Mouse (Mus musculus) ES-E14 (cell line): ENCODE results near the gene Zbtb5. TPM values are rescaled to one million over a fixed set of nuclear protein-coding genes. Genes with fewer than 3 reads are reported as not detected.
"Not testable (repeated sequence)": the region's sequence is repeated elsewhere in the genome, so short reads cannot be mapped to it uniquely, and the experiment has no call there.

Source experiments
- DNase-seq: peaks from one replicate; pipeline ENCODE4 v3.0.0-alpha.2; 2013; ENCODE audit warnings: low read depth, low spot score
- H3K27ac ChIP-seq: 2 replicates; pipeline ENCODE4 v1.5.1; 2012; ENCODE audit warnings: low read depth, mild to moderate bottlenecking, low read length, moderate library complexity, mixed read lengths; ENCODE audit not compliant: poor library complexity, insufficient read depth, severe bottlenecking
- H3K36me3 ChIP-seq: 2 replicates; pipeline ENCODE4 v1.6.1; 2012; ENCODE audit warnings: mild to moderate bottlenecking, low read length, moderate library complexity, mixed read lengths; ENCODE audit not compliant: control insufficient read depth, poor library complexity, insufficient read depth, severe bottlenecking
- H3K4me1 ChIP-seq, 2 experiments: fragments of 150-350 bp in 1 of 2; sonication (generic) in 1 of 2; 2 replicates each; pipeline ENCODE4 v1.6.1; 2012; ENCODE audit warnings: low read length in 2 of 2, mild to moderate bottlenecking in 1 of 2, mixed read lengths in 1 of 2; ENCODE audit not compliant: control insufficient read depth in 2 of 2, insufficient read depth in 2 of 2, poor library complexity in 1 of 2
- H3K4me3 ChIP-seq, 2 experiments: fragments of 150-350 bp in 1 of 2; sonication (generic) in 1 of 2; 2 replicates each; pipeline ENCODE4 v1.5.1; 2012; ENCODE audit warnings: low read length in 2 of 2, low read depth in 1 of 2, mild to moderate bottlenecking in 1 of 2, mixed read lengths in 1 of 2; ENCODE audit not compliant: insufficient read depth in 1 of 2, poor library complexity in 1 of 2, severe bottlenecking in 1 of 2
- H3K9ac ChIP-seq: 2 replicates; pipeline ENCODE4 v1.6.1; 2012; ENCODE audit warnings: low read depth, mild to moderate bottlenecking, low read length, mixed read lengths; ENCODE audit not compliant: poor library complexity, insufficient read depth, severe bottlenecking
- H3K9me3 ChIP-seq: fragments of 150-350 bp; sonication (generic); 2 replicates; pipeline ENCODE4 v1.6.1; 2012; ENCODE audit warnings: low read depth, mild to moderate bottlenecking, low read length; ENCODE audit not compliant: control insufficient read depth, insufficient read depth
- CHD2 ChIP-seq: IDR thresholded peaks from 2 replicates; pipeline ENCODE4 v1.6.1; 2014; ENCODE audit warnings: mild to moderate bottlenecking, low read depth, low read length, inconsistent platforms
- HCFC1 ChIP-seq: IDR thresholded peaks from 2 replicates; pipeline ENCODE4 v1.6.1; 2012; ENCODE audit warnings: low read length, inconsistent platforms, borderline replicate concordance; ENCODE audit not compliant: insufficient read depth
- MAFK ChIP-seq: IDR thresholded peaks from 2 replicates; pipeline ENCODE4 v1.6.1; 2014; ENCODE audit warnings: mild to moderate bottlenecking, low read depth, low read length, inconsistent platforms; ENCODE audit not compliant: insufficient read depth
- ZC3H11A ChIP-seq: IDR thresholded peaks from 2 replicates; pipeline ENCODE4 v1.6.1; 2012; ENCODE audit warnings: low read depth, mild to moderate bottlenecking, inconsistent platforms, low read length, borderline replicate concordance
- ZNF384 ChIP-seq: IDR thresholded peaks from 2 replicates; pipeline ENCODE4 v1.6.1; 2012; ENCODE audit warnings: low read depth, low read length, inconsistent platforms
- in situ Hi-C, 2 experiments: fragments of 600-800 bp; cut with MboI; formaldehyde crosslinking; loops; one replicate each; pipeline ENCODE4 v1.15.1; 2025; ENCODE audit warnings: low sequenced_read_pairs in 2 of 2, inconsistent platforms in 1 of 2; ENCODE audit not compliant: unreplicated experiment in 2 of 2
- total RNA-seq: library from RNA; depleted of rRNA; stranded (reverse); fragments of 300-350 nt; gene quantifications from 2 replicates; pipeline ENCODE4 v1.2.3, GENCODE M21; 2012

The Zbtb5 gene
- total RNA-seq, 1 experiment: 8.2 TPM

DNA sequence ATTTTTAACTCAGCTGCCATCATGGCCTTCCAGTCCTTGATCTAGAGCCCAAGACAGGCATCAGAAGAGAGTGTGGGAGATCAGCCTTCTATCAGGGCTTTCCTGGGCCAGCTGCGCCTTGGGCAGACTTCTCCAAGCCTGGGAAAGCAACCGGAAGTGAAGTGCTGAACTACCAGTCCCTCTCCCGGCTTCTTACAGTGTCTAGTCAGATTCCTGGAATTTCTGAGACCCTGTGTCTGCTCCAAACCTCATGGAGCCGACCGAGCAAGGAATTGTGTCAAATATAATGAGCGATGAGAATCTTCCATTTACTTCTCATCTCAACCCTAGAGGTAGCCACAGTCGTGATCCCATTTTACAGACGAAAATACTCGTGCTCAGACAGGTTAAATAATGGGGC, 53.4 kb downstream of the Zbtb5 start:
- H3K36me3 ChIP-seq: no peaks in the 10 kb centered on the region
- in situ Hi-C loops: no loop called here
- H3K9ac ChIP-seq: peak overlapping the region; percentile 34; the same call in 1 of the 2 replicates
- peaks cover 0 to 16% of the 10 kb centered on the region in 2 experiments; a peak in 2 of 4 replicates for H3K4me1 ChIP-seq
- no peaks in the 10 kb centered on the region for H3K9me3 ChIP-seq
- TF ChIP-seq ZC3H11A: no peak
- TF ChIP-seq HCFC1: no peak
- TF ChIP-seq CHD2: no peak
- TF ChIP-seq MAFK: no peak
- no peak for TF ChIP-seq ZNF384
- no peak for DNase-seq
- H3K27ac ChIP-seq: peak overlapping the region; percentile 63
- H3K4me3 ChIP-seq: no peak overlapping the region

- peak overlapping the region; percentile 72 for H3K9ac ChIP-seq
- TF ChIP-seq CHD2: no peak
- TF ChIP-seq HCFC1: peak; percentile 37; the same call in 1 of the 2 replicates
- no peak for TF ChIP-seq ZC3H11A
- TF ChIP-seq ZNF384: no peak
- no peak for TF ChIP-seq MAFK
- no peak overlapping the region for H3K27ac ChIP-seq
- H3K36me3 ChIP-seq: no peaks in the 10 kb centered on the region
- peak overlapping the region; percentile 55 to 77 for H3K4me3 ChIP-seq
- H3K9me3 ChIP-seq: no peaks in the 10 kb centered on the region
- peak; percentile 39 for DNase-seq
- H3K4me1 ChIP-seq: peaks cover 6 to 18% of the 10 kb centered on the region in 2 experiments
- in situ Hi-C loops: no loop called here
Measured at GRCm38 (mm10) chr4:44953041-44953440, 59.2 kb downstream of the Zbtb5 start.

DNA sequence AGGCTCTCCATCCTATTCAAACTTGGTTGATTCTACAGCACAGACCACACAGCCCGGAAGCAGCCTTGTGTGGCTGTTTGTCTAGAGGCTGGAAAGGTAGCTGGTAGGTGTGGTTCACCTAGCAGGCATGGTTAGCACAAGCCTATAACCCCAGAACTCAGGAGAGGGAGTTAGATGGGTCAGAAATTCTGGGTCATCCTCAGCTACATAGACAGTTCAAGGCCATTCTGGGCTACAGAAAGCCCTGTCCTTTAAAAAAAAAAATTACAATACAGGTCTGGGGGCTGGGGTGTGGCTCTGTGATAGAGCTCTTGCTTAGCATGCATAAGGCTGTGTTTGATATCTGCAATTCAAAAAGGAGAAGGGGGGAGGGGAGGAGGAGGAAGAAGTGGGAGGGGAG, 63.9 kb downstream of the Zbtb5 start:
- no peak for DNase-seq
- no peak for TF ChIP-seq HCFC1
- TF ChIP-seq ZNF384: no peak
- no peak for TF ChIP-seq CHD2
- no peak for TF ChIP-seq ZC3H11A
- TF ChIP-seq MAFK: no peak
- Histone ChIP-seq H3K4me3 (no peak overlapping the region), H3K27ac (peak overlapping the region; percentile 20; the same call in 1 of the 2 replicates), H3K36me3 (no peaks in the 10 kb centered on the region), H3K9ac (no peak overlapping the region; the same call in 1 of the 2 replicates), H3K9me3 (no peaks in the 10 kb centered on the region), H3K4me1 (peaks cover 10 to 19% of the 10 kb centered on the region in 2 experiments)
- in situ Hi-C loops: no loop called here

GRCm38 (mm10) chr4:44947464-44947863, 64.7 kb downstream of the Zbtb5 start:
- H3K27ac ChIP-seq: peak overlapping the region; percentile 20; the same call in 1 of the 2 replicates
- TF ChIP-seq ZC3H11A: no peak
- TF ChIP-seq ZNF384: no peak
- TF ChIP-seq HCFC1: no peak
- TF ChIP-seq MAFK: no peak
- no peak for TF ChIP-seq CHD2
- no peak for DNase-seq
- in situ Hi-C loops: no loop called here
- H3K9me3 ChIP-seq: no peaks in the 10 kb centered on the region
- no peak overlapping the region for H3K4me3 ChIP-seq
- H3K4me1 ChIP-seq: peaks cover 10 to 17% of the 10 kb centered on the region in 2 experiments
- H3K36me3 ChIP-seq: no peaks in the 10 kb centered on the region
- no peak overlapping the region for H3K9ac ChIP-seq

GRCm38 (mm10) chr4:44946126-44946525, 66.1 kb downstream of the Zbtb5 start:
- in situ Hi-C loops, H3K27ac ChIP-seq, H3K9ac ChIP-seq, DNase-seq, H3K4me3 ChIP-seq, H3K9me3 ChIP-seq, H3K36me3 ChIP-seq: not testable (repeated sequence)
- peaks cover 12 to 17% of the 10 kb centered on the region in 2 experiments for H3K4me1 ChIP-seq
